Mouse (Mus musculus): ENCODE results near the gene Zfp715. TPM values are rescaled to one million over a fixed set of nuclear protein-coding genes. Genes with fewer than 3 reads are reported as not detected.
A peak's percentile ranks its signal among the peaks of the same experiment; 100 is the strongest.

Zfp715 gene
- total and polyA plus RNA-seq, 3 experiments = 9.8 to 17.1 (median 10.7) TPM

GRCm38 (mm10) chr7:43312386-43313012, 595 bp downstream of the Zfp715 start:
- in situ Hi-C loops (cut with MboI; ENCODE audit: low pct_ligation_motif_present, low pct_unique_long_range_greater_than_20kb, low sequenced_read_pairs) (no loop called here), dilution Hi-C loops (cut with MboI; ENCODE audit: extremely low pct_ligation_motif_present, extremely low pct_unique_long_range_greater_than_20kb, low sequenced_read_pairs) (no loop called here)
- peak overlapping the region; percentile 80 to 98 (median 92) for H3K4me3 ChIP-seq (replicated peaks in 1 of 3; ENCODE audit: low read depth in 2 of 3, low read length in 2 of 3, poor library complexity in 1 of 3)
- H3K9ac ChIP-seq (ENCODE audit: insufficient read depth, low read depth) = peak overlapping the region; percentile 64
- H3K9me3 ChIP-seq (replicated peaks; ENCODE audit: low read length) = no peaks in the 10 kb centered on the region
- peaks cover 13% of the 10 kb centered on the region for H3K79me2 ChIP-seq (replicated peaks; ENCODE audit: control insufficient read depth, extremely low read depth, insufficient read depth, poor library complexity, severe bottlenecking)
- H3K27me3 ChIP-seq (replicated peaks) = no peaks in the 10 kb centered on the region
- TF ChIP-seq CTCF (conservative IDR thresholded peaks at IDR 0.05 in 1 of 2, IDR thresholded peaks at IDR 0.05 in 1 of 2; ENCODE audit: low read depth in 2 of 2, low read length in 2 of 2) (peak in 1 of 2 experiments; percentile 18; a peak in 1 of 4 replicates), ZKSCAN1 (IDR thresholded peaks at IDR 0.05; ENCODE audit: borderline replicate concordance, low read depth, low read length) (no peak)
- H3K27ac ChIP-seq (ENCODE audit: insufficient read depth, low read depth) = peak overlapping the region; percentile 44
- H3K4me2 ChIP-seq (ENCODE audit: insufficient read depth, low read depth, poor library complexity, severe bottlenecking) = peak overlapping the region; percentile 1; the same call in 1 of the 2 replicates
- peaks cover 17 to 33% of the 10 kb centered on the region in 2 experiments for H3K36me3 ChIP-seq (replicated peaks in 1 of 2; ENCODE audit: control insufficient read depth in 1 of 2, insufficient read depth in 1 of 2, low read length in 1 of 2)
- peak; percentile 30 for DNase-seq (ENCODE audit: extremely low read depth)
- H3K4me1 ChIP-seq (ENCODE audit: control insufficient read depth in 1 of 2, insufficient read depth in 2 of 2) = peaks cover 7 to 52% of the 10 kb centered on the region in 2 experiments

- H3K4me1 ChIP-seq (ENCODE audit: control insufficient read depth in 1 of 2, insufficient read depth in 2 of 2) = peaks cover 7 to 54% of the 10 kb centered on the region in 2 experiments
- no peak overlapping the region for H3K27ac ChIP-seq (ENCODE audit: insufficient read depth, low read depth)
- 0 out of 2 replicates have a peak, but pooled peaks have one; percentile 34 for TF ChIP-seq CHD2 (IDR thresholded peaks at IDR 0.05; ENCODE audit: low read length)
- no peak for TF ChIP-seq NRF1 (IDR thresholded peaks at IDR 0.05; ENCODE audit: low read depth, low read length)
- TF ChIP-seq MXI1 (IDR thresholded peaks at IDR 0.05; ENCODE audit: low read depth, low read length) = no peak
- dilution Hi-C loops (cut with MboI; ENCODE audit: extremely low pct_ligation_motif_present, extremely low pct_unique_long_range_greater_than_20kb, low sequenced_read_pairs) = no loop called here
- peak overlapping the region; percentile 44; the same call in 1 of the 2 replicates for H3K4me2 ChIP-seq (ENCODE audit: insufficient read depth, low read depth, poor library complexity, severe bottlenecking)
- no peaks in the 10 kb centered on the region for H3K27me3 ChIP-seq (replicated peaks)
- H3K9ac ChIP-seq (ENCODE audit: insufficient read depth, low read depth) = no peak overlapping the region
- peaks cover 17 to 39% of the 10 kb centered on the region in 2 experiments for H3K36me3 ChIP-seq (replicated peaks in 1 of 2; ENCODE audit: control insufficient read depth in 1 of 2, insufficient read depth in 1 of 2, low read length in 1 of 2)
- in situ Hi-C loops (cut with MboI; ENCODE audit: low pct_ligation_motif_present, low pct_unique_long_range_greater_than_20kb, low sequenced_read_pairs) = no loop called here
- no peak for DNase-seq (ENCODE audit: extremely low read depth)
- H3K4me3 ChIP-seq (replicated peaks in 1 of 3; ENCODE audit: low read depth in 2 of 3, low read length in 2 of 3, poor library complexity in 1 of 3) = peak overlapping the region; percentile 80 to 98 (median 92)
- H3K79me2 ChIP-seq (replicated peaks; ENCODE audit: control insufficient read depth, extremely low read depth, insufficient read depth, poor library complexity, severe bottlenecking) = peaks cover 13% of the 10 kb centered on the region
- H3K9me3 ChIP-seq (replicated peaks; ENCODE audit: low read length) = no peaks in the 10 kb centered on the region
Measured at GRCm38 (mm10) chr7:43311632-43312031, 1.5 kb downstream of the Zfp715 start.

GRCm38 (mm10) chr7:43309069-43309468, 4.0 kb downstream of the Zfp715 start:
- Histone ChIP-seq H3K4me1 (ENCODE audit: control insufficient read depth in 1 of 2, insufficient read depth in 2 of 2) (peaks cover 7 to 54% of the 10 kb centered on the region in 2 experiments), H3K4me3 (replicated peaks in 1 of 3; ENCODE audit: low read depth in 2 of 3, low read length in 2 of 3, poor library complexity in 1 of 3) (no peak overlapping the region), H3K4me2 (ENCODE audit: insufficient read depth, low read depth, poor library complexity, severe bottlenecking) (no peak overlapping the region), H3K9ac (ENCODE audit: insufficient read depth, low read depth) (no peak overlapping the region), H3K79me2 (replicated peaks; ENCODE audit: control insufficient read depth, extremely low read depth, insufficient read depth, poor library complexity, severe bottlenecking) (peaks cover 13% of the 10 kb centered on the region), H3K36me3 (replicated peaks in 1 of 2; ENCODE audit: control insufficient read depth in 1 of 2, insufficient read depth in 1 of 2, low read length in 1 of 2) (peaks cover 25 to 56% of the 10 kb centered on the region in 2 experiments), H3K9me3 (replicated peaks; ENCODE audit: low read length) (no peaks in the 10 kb centered on the region), H3K27ac (ENCODE audit: insufficient read depth, low read depth) (no peak overlapping the region), H3K27me3 (replicated peaks) (no peaks in the 10 kb centered on the region)
- in situ Hi-C loops (cut with MboI; ENCODE audit: low pct_ligation_motif_present, low pct_unique_long_range_greater_than_20kb, low sequenced_read_pairs) (no loop called here), dilution Hi-C loops (cut with MboI; ENCODE audit: extremely low pct_ligation_motif_present, extremely low pct_unique_long_range_greater_than_20kb, low sequenced_read_pairs) (no loop called here)
- DNase-seq (ENCODE audit: extremely low read depth) = peak; percentile 34
- TF ChIP-seq POLR2A (IDR thresholded peaks at IDR 0.05; ENCODE audit: low read depth, low read length) = no peak
- peak; percentile 33; the same call in 1 of the 2 replicates for TF ChIP-seq BHLHE40 (IDR thresholded peaks at IDR 0.05; ENCODE audit: low read depth, low read length)
